Mouse (Mus musculus): ENCODE results near the gene Ttll1.

GRCm38 (mm10) chr15:83491891-83492290 is 18.8 kb downstream of the Ttll1 start:
- no peak for TF ChIP-seq CTCF (IDR thresholded peaks at IDR 0.05; ENCODE audit: low read depth)
- TF ChIP-seq EP300 (IDR thresholded peaks at IDR 0.05; ENCODE audit: low read depth): no peak

Measured in heart, postnatal 0 days (tissue).